Mouse (Mus musculus) MEL (cell line): ENCODE results near the gene Atf2. TPM values are rescaled to one million over a fixed set of nuclear protein-coding genes. Genes with fewer than 3 reads are reported as not detected.
"Not testable (repeated sequence)": the region's sequence is repeated elsewhere in the genome, so short reads cannot be mapped to it uniquely, and the experiment has no call there.

Experiments used
- DNase-seq: peaks from one replicate; pipeline ENCODE4 v3.0.0; 2011; ENCODE audit warnings: low read depth, low spot score
- H3K27ac ChIP-seq: 2 replicates; pipeline ENCODE4 v1.5.1; 2012; ENCODE audit warnings: low read depth, mild to moderate bottlenecking, control low read depth, low read length, moderate library complexity; ENCODE audit not compliant: control insufficient read depth
- H3K27me3 ChIP-seq, 2 experiments: fragments of 150-350 bp in 1 of 2; sonication (generic) in 1 of 2; 2 replicates each; pipeline ENCODE4 v1.6.1; 2012; ENCODE audit warnings: low read length in 2 of 2, mild to moderate bottlenecking in 2 of 2, improper control_type of control experiment in 1 of 2, moderate library complexity in 1 of 2; ENCODE audit not compliant: insufficient read depth in 2 of 2, control insufficient read depth in 1 of 2
- H3K36me3 ChIP-seq, 2 experiments: 2 replicates each; pipeline ENCODE4 v1.6.1; 2012 to 2014; ENCODE audit warnings: low read length in 2 of 2, improper control_type of control experiment in 1 of 2, inconsistent platforms in 1 of 2, mild to moderate bottlenecking in 1 of 2; ENCODE audit not compliant: insufficient read depth in 2 of 2, control insufficient read depth in 1 of 2
- H3K4me1 ChIP-seq, 2 experiments: fragments of 150-350 bp in 1 of 2; sonication (generic) in 1 of 2; 2 replicates each; pipeline ENCODE4 v1.6.1; 2012; ENCODE audit warnings: low read length in 2 of 2, improper control_type of control experiment in 1 of 2, mild to moderate bottlenecking in 1 of 2; ENCODE audit not compliant: insufficient read depth in 2 of 2, control insufficient read depth in 1 of 2
- H3K4me3 ChIP-seq, 2 experiments: fragments of 150-350 bp in 1 of 2; sonication (generic) in 1 of 2; 2 replicates each; pipeline ENCODE4 v1.5.1; 2012; ENCODE audit warnings: low read depth in 2 of 2, low read length in 2 of 2, mild to moderate bottlenecking in 2 of 2, moderate library complexity in 2 of 2, control low read depth in 1 of 2, improper control_type of control experiment in 1 of 2; ENCODE audit not compliant: control insufficient read depth in 1 of 2, insufficient read depth in 1 of 2
- H3K79me2 ChIP-seq: 2 replicates; pipeline ENCODE4 v1.6.1; 2012; ENCODE audit warnings: mild to moderate bottlenecking, low read length, moderate library complexity; ENCODE audit not compliant: control insufficient read depth, poor library complexity, insufficient read depth
- H3K9ac ChIP-seq: 2 replicates; pipeline ENCODE4 v1.6.1; 2012; ENCODE audit warnings: low read depth, mild to moderate bottlenecking, control low read depth, low read length, moderate library complexity; ENCODE audit not compliant: control insufficient read depth, poor library complexity, severe bottlenecking
- H3K9me3 ChIP-seq: fragments of 150-350 bp; sonication (generic); replicated peaks from 2 replicates; pipeline ENCODE4 v1.6.1; 2012; ENCODE audit warnings: mild to moderate bottlenecking, low read length, improper control_type of control experiment, moderate library complexity; ENCODE audit not compliant: insufficient read depth
- BHLHE40 ChIP-seq: IDR thresholded peaks from 2 replicates; pipeline ENCODE4 v1.6.1; 2012; ENCODE audit warnings: low read depth, mild to moderate bottlenecking, inconsistent platforms, low read length, improper control_type of control experiment, borderline replicate concordance
- CTCF ChIP-seq, 3 experiments: IDR thresholded peaks in 2 of 3; conservative IDR thresholded peaks in 1 of 3; 2 replicates each; pipeline ENCODE4 v1.5.1; 2011 to 2012; ENCODE audit warnings: low read length in 3 of 3, low read depth in 2 of 3, mild to moderate bottlenecking in 2 of 3, improper control_type of control experiment in 1 of 3, inconsistent platforms in 1 of 3, mixed read lengths in 1 of 3, moderate library complexity in 1 of 3; ENCODE audit not compliant: control insufficient read depth in 1 of 3, insufficient read depth in 1 of 3, poor library complexity in 1 of 3, severe bottlenecking in 1 of 3
- ELF1 ChIP-seq: IDR thresholded peaks from 2 replicates; pipeline ENCODE4 v1.6.1; 2014; ENCODE audit warnings: low read depth, mild to moderate bottlenecking, inconsistent platforms, low read length, improper control_type of control experiment, moderate library complexity
- EP300 ChIP-seq, 2 experiments: IDR thresholded peaks; 2 replicates each; pipeline ENCODE4 v1.6.1; 2011; ENCODE audit warnings: improper control_type of control experiment in 2 of 2, low read length in 2 of 2, low read depth in 1 of 2, mild to moderate bottlenecking in 1 of 2
- ETS1 ChIP-seq: IDR thresholded peaks from 2 replicates; pipeline ENCODE4 v1.6.1; 2012; ENCODE audit warnings: low read depth, mild to moderate bottlenecking, inconsistent platforms, low read length, improper control_type of control experiment, moderate library complexity
- HCFC1 ChIP-seq: IDR thresholded peaks from 2 replicates; pipeline ENCODE4 v1.6.1; 2012; ENCODE audit warnings: low read depth, mild to moderate bottlenecking, inconsistent platforms, low read length, improper control_type of control experiment, moderate library complexity
- JUND ChIP-seq: IDR thresholded peaks from 2 replicates; pipeline ENCODE4 v1.6.1; 2011; ENCODE audit warnings: low read depth, mild to moderate bottlenecking, improper control_type of control experiment, low read length
- MXI1 ChIP-seq: IDR thresholded peaks from 2 replicates; pipeline ENCODE4 v1.6.1; 2011; ENCODE audit warnings: mild to moderate bottlenecking, low read depth, low read length, improper control_type of control experiment
- MYB ChIP-seq: IDR thresholded peaks from 2 replicates; pipeline ENCODE4 v1.6.1; 2011; ENCODE audit warnings: mild to moderate bottlenecking, low read depth, low read length, improper control_type of control experiment
- MYC ChIP-seq: IDR thresholded peaks from 2 replicates; pipeline ENCODE4 v1.6.1; 2011; ENCODE audit warnings: low read depth, mild to moderate bottlenecking, low read length, improper control_type of control experiment, moderate library complexity
- POLR2AphosphoS2 ChIP-seq: IDR thresholded peaks from 2 replicates; pipeline ENCODE4 v1.6.1; 2011; ENCODE audit warnings: low read length, improper control_type of control experiment
- POLR2AphosphoS5 ChIP-seq: IDR thresholded peaks from 2 replicates; pipeline ENCODE4 v1.6.1; 2012; ENCODE audit warnings: low read depth, borderline replicate concordance, mild to moderate bottlenecking, inconsistent platforms, low read length, moderate library complexity, mixed read lengths
- RCOR1 ChIP-seq: IDR thresholded peaks from 2 replicates; pipeline ENCODE4 v1.6.1; 2012; ENCODE audit warnings: low read depth, mild to moderate bottlenecking, inconsistent platforms, low read length, improper control_type of control experiment
- SMC3 ChIP-seq: IDR thresholded peaks from 2 replicates; pipeline ENCODE4 v1.6.1; 2011; ENCODE audit warnings: low read depth, low read length, improper control_type of control experiment
- TAL1 ChIP-seq: IDR thresholded peaks from 2 replicates; pipeline ENCODE4 v1.6.1; 2012; ENCODE audit warnings: mild to moderate bottlenecking, inconsistent platforms, low read length, moderate library complexity, mixed read lengths
- USF2 ChIP-seq, 2 experiments: IDR thresholded peaks; 2 replicates each; pipeline ENCODE4 v1.6.1; 2011 to 2012; ENCODE audit warnings: improper control_type of control experiment in 2 of 2, low read length in 2 of 2, borderline replicate concordance in 1 of 2, inconsistent platforms in 1 of 2, low read depth in 1 of 2, mild to moderate bottlenecking in 1 of 2; ENCODE audit not compliant: insufficient read depth in 1 of 2
- ZC3H11A ChIP-seq: IDR thresholded peaks from 2 replicates; pipeline ENCODE4 v1.6.1; 2012; ENCODE audit warnings: low read depth, mild to moderate bottlenecking, inconsistent platforms, low read length, improper control_type of control experiment
- polyA plus RNA-seq, 2 experiments: library from polyadenylated mRNA; stranded (reverse) in 1 of 2; unstranded in 1 of 2; fragments of >175 nt in 1 of 2; fragments of >200 nt in 1 of 2; gene quantifications; 2 replicates each; pipeline versions ENCODE4 v1.2.1 to v1.2.4; 2012; ENCODE audit warnings: low replicate concordance in 2 of 2, low read depth in 1 of 2; ENCODE audit not compliant: insufficient read length in 2 of 2, insufficient read depth in 1 of 2, missing spikeins in 1 of 2
- total RNA-seq: library from RNA; depleted of rRNA; stranded (reverse); fragments of 300-350 nt; gene quantifications from 2 replicates; pipeline ENCODE4 v1.2.3, GENCODE M21; 2012

Gene Atf2
- total and polyA plus RNA-seq, 3 experiments, result 16.8 to 82.3 (median 36.7) TPM

DNA sequence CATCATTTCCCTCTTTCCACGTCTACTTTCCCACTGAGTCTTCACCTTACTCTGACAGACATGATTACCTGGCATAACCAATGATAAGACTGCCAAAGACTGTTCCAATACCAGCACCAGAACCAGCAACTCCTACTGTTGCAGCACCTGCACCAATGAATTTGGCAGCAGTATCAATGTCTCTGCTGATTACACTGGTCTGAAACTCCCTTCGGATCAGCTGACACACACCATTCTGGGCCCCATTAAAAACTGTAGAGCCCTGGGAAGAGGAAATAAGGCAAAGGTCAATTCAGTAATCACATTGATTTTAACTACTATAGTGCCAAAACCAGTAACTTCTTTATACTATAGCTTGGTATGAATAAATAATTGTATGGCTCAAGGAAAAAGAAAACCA, 16.7 kb upstream of the Atf2 start:
- Histone ChIP-seq H3K4me1 (peaks cover 3 to 8% of the 10 kb centered on the region in 2 experiments; a peak in 3 of 4 replicates), H3K4me3 (0 out of 4 replicates have a peak overlapping the region, but pooled peaks of 1 of the 2 experiments have one; percentile 9), H3K27ac (no peak overlapping the region), H3K27me3 (no peaks in the 10 kb centered on the region), H3K9ac (peak overlapping the region; percentile 22; the same call in 1 of the 2 replicates), H3K36me3 (peaks cover 23% of the 10 kb centered on the region in 2 experiments), H3K79me2 (peaks cover 13% of the 10 kb centered on the region), H3K9me3 (no peaks in the 10 kb centered on the region)
- TF ChIP-seq MYC, result no peak
- no peak for TF ChIP-seq USF2 (IDR thresholded peaks at IDR 0.05; ENCODE audit: borderline replicate concordance in 1 of 2, insufficient read depth in 1 of 2, low read depth in 1 of 2, low read length in 2 of 2)
- TF ChIP-seq RCOR1, result no peak
- no peak for TF ChIP-seq MXI1
- DNase-seq, result no peak

GRCm38 (mm10) chr2:73904679-73905078, 12.2 kb upstream of the Atf2 start:
- not testable (repeated sequence) for H3K27ac ChIP-seq, H3K4me3 ChIP-seq, H3K9ac ChIP-seq, H3K27me3 ChIP-seq, H3K9me3 ChIP-seq, H3K4me1 ChIP-seq, H3K79me2 ChIP-seq
- H3K36me3 ChIP-seq, result peaks cover 17 to 19% of the 10 kb centered on the region in 2 experiments
- DNase-seq, result peak; percentile 41

GRCm38 (mm10) chr2:73903536-73903935, 11.1 kb upstream of the Atf2 start:
- H3K79me2 ChIP-seq, result no peaks in the 10 kb centered on the region
- no peaks in the 10 kb centered on the region for H3K27me3 ChIP-seq
- H3K36me3 ChIP-seq, result peaks cover 7 to 8% of the 10 kb centered on the region in 2 experiments
- no peak for DNase-seq
- no peak overlapping the region for H3K9ac ChIP-seq
- no peak overlapping the region for H3K27ac ChIP-seq
- TF ChIP-seq BHLHE40 (no peak), ZC3H11A (no peak), ETS1 (no peak), HCFC1 (no peak), TAL1 (no peak), POLR2AphosphoS2 (no peak), ELF1 (no peak), EP300 (IDR thresholded peaks at IDR 0.05; ENCODE audit: low read depth in 1 of 2, low read length in 2 of 2) (no peak), MYB (no peak), SMC3 (no peak), CTCF (IDR thresholded peaks at IDR 0.05 in 2 of 3, conservative IDR thresholded peaks at IDR 0.05 in 1 of 3; ENCODE audit: control insufficient read depth in 1 of 3, insufficient read depth in 1 of 3, low read depth in 2 of 3, low read length in 3 of 3, poor library complexity in 1 of 3, severe bottlenecking in 1 of 3) (0 out of 6 replicates have a peak, but pooled peaks of 1 of the 3 experiments have one; percentile 9), POLR2AphosphoS5 (no peak), JUND (0 out of 2 replicates have a peak, but pooled peaks have one; percentile 30)
- no peaks in the 10 kb centered on the region; a peak in 1 of 4 replicates for H3K4me1 ChIP-seq
- no peak overlapping the region for H3K4me3 ChIP-seq
- no peaks in the 10 kb centered on the region for H3K9me3 ChIP-seq
